Mouse (Mus musculus) lung, adult 2 months (tissue): Measurements from ENCODE around the gene Gm20388.

Experiments
- CTCF ChIP-seq: fragments of 200-500 bp; IDR thresholded peaks from 2 replicates; pipeline ENCODE4 v1.5.1; 2011; ENCODE audit warnings: mild to moderate bottlenecking, low read length, control low read depth; ENCODE audit not compliant: insufficient read depth
- POLR2A ChIP-seq: fragments of 200-500 bp; IDR thresholded peaks from 2 replicates; pipeline ENCODE4 v1.6.1; 2011; ENCODE audit warnings: low read depth, mild to moderate bottlenecking, control low read depth, low read length, borderline replicate concordance; ENCODE audit errors: extremely low read depth

GRCm38 (mm10) chr8:122191054-122191376 is 2280.4 kb downstream of the Gm20388 start:
- no peak for TF ChIP-seq POLR2A
- no peak for TF ChIP-seq CTCF
